Mouse (Mus musculus): ENCODE measurements around the gene Trim63.
"Not testable (repeated sequence)": the region's sequence is repeated elsewhere in the genome, so short reads cannot be mapped to it uniquely, and the experiment has no call there.

Gene Trim63

DNA sequence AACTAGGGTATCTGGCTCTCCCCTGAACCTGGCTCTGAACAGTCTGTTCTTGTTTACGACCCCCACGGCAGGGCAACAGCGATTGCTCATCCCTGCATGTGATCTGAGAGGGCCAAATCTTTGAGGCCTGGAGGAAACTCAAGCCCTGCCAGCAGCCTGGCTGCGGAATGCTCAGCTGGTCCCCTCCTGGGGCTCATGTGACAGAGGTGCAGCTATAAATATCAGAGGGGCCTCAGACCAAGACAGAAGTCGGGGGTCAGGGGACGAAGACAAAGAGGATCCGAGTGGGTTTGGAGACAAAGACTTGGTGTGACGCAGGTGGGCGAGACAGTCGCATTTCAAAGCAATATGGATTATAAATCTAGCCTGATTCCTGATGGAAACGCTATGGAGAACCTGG, at the start of gene Trim63:
Trim63 (plus strand) TSS at position 245 of the 400 bp plus-strand sequence.
- DNase-seq, result no peak

DNA sequence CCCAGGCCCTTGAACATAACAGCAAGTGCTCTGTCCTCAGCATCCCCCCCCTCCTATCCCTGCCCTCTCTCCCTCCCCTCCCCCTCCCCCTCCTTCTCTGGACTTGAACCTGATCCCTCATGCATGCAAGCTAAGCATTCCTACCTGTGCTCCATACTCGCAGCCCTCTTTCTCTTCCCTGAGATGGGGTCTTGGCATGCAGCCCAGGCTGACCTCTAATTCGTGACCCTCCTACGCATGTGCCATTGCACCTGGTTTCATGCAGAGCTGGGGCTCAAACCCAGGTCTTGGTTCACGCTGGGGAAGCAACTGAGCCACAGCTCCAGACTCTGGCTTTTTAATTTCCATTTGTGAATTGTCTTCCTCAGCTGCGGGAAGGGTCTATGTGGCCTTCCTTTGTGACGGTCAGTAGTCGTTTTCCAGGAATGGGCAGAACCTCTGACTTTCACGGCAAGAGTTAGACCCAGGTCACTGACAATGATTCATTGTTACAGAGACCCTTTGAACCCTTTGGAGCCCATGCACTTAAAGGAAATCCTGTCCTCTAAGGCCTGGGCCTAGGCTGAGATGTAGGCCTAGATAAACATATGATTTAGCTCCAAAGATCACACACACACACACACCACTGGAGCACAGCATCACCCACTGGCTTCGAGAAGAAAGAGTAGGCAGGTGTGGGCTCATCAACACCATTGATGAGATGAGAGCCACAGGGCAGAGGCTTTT, 48.9 kb upstream of the Trim63 start:
- no peak for DNase-seq

DNA sequence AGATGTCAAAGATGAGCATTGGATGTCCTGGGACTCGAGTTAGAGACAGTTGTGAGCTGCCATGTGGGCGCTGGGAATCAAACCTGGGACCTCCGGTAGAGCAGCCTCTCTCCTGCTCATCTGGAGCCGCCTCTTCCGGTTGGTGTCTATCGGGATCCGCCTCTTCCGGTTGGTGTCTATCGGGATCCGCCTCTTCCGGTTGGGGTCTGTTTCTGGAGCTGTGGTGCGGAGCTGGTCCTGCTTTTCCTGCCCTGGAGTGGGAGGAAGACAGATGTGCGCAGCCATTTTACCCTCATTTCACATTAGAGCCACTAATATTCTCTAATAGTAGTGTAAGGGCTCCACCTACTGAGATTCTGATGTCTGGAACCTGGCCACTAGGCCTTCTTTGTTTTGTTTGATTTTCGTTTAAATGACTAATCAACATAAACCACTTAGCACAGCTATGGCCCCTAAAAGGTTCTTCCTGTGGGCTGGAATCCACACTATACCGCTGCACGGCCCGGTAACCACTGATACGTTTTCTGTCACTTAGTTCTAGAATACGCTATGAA, 46.7 kb upstream of the Trim63 start:
- DNase-seq, result no peak

DNA sequence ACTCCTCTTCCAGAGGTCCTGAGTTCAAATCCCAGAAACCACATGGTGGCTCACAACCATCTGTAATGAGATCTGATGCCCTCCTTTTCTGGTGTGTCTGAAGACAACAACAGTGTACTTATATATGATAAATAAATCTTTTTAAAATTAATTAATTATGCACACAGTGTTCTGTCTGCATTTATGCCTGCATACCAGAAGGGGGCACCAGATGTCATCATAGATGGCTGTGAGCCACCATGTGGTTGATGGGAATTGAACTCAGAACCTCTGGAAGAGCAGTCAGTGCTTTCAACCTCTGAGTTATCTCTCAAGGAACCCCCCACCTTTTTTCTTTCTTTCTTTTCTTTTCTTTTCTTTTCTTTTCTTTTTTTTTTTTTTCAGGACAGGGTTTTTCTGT, 45.3 kb upstream of the Trim63 start:
- not testable (repeated sequence) for DNase-seq

DNA sequence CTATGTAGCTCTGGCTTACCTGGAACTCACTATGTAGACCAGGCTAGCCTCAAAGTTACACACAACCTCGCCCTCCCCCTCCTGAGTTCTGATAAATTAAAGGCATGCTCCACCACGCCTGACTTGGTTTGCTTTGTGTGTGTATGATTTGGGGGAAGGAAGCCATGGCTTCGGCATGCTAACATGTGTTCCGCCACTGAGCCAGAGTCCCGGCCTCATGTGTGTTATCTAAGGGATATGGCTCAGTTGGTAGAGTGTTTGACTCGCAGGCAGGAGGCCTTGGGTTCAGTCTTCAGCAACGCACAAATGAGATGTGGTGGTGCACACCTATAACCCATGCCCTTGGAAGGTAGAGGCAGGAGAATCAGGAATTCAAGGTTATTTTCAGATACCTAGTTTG, 42.9 kb upstream of the Trim63 start:
- DNase-seq, result no peak

DNA sequence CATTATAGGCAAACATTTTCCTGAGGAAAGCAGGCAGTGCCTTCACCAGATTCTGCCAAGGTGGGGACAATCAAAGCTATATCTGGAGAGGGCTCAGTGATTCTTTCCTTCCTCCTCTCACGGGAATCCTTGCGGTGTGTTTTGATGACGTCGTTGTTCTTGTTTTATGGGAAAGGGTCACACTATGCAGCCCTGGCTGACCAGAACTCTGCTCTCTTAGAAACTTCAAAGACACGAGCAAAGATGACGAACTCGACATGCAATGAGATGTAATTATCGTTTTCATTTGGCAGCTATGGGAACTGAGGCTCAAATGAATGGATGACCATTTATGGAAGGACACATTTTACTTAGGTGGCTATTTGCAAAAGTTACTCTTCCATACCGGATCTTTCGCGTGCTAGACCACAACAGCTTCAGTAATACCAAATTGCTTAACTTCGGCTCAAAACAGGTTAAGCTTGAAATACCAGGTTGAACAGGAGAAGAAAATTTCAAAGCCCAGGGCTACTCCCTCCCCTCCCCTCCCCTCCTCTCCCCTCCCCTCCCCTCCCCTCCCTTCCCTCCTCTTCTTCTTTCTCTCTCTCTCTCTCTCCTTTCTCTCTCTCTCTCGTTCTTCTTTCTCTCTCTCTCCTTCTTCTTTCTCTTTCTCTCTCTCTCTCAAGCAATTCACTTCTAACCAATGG, 42.0 kb upstream of the Trim63 start:
- no peak for DNase-seq

DNA sequence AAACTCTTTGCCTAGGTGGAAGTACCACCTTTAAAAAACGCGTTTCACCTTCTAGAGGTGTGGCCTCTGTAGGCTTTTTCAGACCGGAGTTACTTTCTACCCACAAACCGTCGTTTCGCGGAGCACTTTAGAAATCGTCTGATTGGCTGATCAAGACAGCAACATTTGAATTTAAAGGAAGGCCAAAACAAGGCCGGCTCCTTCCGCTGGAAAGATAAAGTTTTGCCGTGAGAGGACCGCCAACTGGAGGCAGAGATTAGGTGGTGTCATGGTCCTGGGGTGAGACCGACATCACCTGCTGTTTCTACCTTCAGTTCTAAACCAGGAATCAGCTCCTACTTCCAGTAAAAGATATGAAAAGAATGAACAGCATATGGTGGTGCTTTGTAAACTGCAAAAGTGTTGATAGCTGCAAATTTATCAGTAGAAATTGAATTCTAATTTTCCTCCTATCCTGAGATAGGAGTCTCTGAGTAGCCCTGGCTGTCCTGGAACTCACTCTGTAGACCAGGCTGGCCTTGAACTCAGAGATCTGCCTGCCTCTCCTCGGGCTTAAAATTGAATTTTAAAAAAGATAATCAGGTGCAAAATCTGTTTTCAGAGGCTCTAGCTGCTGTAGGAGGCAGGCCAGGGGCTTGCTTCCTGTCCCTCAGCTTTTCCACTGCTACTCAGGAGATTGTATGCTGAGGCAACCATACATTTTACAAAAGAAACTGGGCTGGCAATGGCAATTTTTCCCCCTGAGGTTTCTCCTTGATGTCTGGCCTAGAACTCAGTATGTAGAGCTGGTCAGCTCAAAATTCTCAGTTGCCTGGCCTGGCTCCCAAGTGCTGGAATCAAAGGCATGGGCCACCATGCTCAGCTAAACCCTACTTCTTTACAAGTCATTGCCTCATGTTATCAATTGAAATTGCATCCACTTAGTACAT, 41.2 kb upstream of the Trim63 start:
- DNase-seq, result no peak

DNA sequence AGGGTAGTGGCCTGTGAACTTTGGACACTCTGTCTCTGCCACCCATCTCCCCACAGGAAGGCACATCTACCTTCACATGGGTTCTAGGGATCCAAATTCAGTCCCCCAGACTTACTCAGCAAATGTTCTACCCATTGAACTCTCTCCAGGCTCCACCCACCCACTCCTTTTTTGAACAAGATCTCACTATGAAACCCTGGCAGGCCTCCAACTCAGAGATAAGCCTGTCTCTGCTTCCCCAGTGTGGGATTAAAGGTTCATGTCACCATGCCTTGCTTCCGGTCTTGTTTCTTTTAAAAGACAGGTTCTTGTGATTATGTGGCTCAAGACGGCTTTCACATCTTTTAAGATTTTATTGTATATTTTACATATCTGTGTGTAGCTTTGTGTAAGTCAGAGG, 30.0 kb upstream of the Trim63 start:
- no peak for DNase-seq

DNA sequence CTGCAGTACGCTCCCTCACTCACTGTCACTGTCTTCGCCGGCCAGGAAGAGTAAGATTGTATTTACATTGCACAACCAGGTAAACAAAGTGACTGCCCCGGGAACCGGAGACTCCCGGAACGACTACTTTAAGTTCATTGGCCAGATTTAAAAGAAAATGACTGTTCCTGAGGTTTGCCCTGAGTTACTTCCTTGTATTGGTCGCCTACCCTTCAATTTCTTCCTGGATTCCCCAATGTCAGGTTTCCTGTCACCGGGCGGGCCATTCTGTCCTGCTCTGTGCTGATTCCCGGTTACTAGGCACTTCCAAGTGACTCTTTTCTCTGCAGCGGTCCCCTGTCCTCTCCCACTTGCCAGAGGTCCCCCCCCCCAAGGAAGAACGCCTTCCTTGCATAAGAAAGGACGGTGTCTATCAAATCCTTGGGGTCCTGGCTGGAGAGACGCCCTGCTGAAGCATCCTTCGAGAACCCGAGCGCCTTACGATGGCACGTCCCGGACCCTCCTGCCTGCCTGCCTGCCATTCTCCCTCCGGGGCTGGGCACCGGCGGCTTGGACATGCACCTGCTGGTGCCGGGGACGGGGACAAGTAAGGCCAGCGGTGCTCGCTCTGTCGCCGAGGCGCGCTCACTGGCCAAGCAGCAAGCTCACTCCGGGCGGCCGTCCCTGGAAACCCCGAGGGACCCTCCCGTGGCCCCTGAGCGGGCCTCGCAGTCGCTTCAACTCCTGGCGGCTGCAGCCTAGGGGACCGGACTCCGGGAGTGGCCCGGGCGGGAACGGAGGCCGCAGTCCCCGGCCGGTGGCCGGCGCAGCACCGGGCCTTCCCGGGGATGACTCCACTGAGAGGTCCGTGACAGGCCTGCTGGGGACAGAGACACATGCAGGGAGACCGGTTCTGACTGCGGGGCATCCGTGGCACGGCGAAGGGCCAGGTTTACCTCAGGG, 28.4 kb upstream of the Trim63 start:
- no peak for DNase-seq

DNA sequence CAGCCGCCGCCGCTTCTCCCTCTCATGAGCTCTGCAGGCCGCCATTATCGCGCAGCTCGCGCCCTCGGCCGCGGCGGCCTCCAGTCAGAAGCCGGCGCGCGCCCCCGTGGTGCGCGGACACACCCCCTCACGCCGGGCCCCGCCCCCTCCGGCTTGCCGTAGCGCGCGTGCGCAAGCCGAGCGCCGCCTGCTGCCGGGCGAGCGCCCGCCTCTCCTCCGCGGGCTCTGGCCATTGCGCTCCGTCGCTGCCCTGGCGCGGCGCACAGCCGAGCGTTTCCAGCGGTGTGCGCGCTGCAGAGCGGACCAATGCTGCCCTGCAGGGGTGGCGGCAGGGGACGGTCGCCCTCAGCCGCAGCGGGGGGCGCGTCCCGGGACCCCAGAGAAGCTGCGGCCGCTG, 27.8 kb upstream of the Trim63 start:
- DNase-seq, result peak; percentile 88 to 94

DNA sequence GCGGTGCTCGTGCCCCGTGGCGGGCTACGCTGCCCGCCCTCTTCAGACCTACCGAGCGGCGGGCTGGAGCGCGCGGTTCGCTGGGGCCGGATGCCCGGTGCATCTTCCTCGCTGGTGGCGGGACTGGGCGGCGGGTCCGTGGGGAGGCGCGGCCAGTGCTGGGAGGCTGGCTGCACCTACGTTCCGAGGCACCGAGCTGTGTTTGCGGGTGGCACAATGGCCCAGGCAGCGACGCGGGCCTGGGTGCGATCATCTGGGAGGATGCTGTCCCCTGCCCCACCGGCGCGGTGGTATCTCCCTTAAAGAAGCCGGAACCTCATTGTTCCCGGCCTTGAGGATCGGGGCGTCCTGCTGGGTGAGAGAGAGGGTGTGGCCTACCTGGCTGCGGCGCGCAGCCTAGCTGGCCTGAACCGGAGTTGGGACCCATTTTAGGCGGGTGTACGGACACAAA, 27.3 kb upstream of the Trim63 start, which contains the start of gene Pdik1l:
Pdik1l (minus strand) TSS at position 321 of the 451 bp plus-strand sequence.
- DNase-seq, result peak; percentile 71 to 73

DNA sequence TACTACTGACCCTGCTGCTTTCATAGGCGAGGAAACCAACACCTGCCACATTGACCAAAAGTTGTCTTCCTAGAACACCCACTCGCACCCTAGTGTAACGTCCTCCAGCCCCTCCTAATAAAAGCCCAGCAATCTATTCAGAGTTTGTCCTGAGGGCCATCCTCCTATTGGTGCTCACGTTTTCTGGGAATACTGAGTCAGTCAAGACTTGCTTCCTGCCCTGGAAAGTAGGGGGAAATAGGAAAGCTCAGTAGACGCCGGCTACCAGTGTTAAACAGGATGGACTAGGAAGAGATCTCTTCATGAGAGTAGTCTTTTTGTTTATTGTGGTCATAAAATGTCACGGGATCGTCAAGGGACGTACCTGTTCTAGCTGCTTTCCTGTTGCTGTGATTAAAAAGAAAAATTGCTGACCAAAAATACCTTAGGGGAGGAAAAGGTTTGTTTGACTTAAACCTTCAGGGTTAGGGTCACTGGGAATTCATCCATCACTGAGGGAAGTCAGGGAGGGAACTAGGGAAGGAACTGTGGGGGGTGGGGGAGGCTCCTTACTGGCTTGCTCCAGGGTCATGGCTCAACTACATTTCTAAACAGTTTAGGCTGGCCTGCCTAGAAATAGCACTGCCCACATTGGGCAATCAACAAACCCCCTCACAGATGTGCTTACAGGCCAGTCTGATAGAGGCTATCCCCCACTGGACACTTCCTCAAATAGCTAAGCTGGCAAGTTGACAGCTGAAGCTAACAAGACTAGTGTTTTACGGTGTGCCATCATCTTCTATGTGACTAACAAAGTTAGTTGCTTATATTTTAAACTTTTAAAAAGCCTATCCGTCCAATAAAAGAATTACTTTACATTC, 26.3 kb upstream of the Trim63 start:
- no peak for DNase-seq

DNA sequence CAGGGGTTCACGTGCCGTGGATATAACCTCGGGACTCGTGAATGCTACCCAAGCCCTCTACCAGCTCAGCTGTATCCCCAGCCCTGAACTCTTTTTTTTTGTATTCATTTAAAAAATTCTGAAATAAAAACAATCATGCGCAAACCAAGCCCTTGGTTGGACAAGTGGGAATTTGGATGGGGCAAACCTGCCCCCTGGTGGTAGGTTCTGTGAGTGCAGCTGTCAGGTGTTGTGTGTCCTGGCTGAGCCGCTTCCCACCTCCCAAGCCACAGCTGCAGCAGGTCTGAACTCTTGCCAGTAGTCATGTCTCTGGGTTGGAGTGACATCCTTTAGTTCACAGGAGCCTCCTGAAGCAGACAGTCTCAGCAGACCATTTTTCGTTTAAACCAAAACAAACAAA, 22.9 kb upstream of the Trim63 start:
- DNase-seq, result peak; percentile 46 to 75

DNA sequence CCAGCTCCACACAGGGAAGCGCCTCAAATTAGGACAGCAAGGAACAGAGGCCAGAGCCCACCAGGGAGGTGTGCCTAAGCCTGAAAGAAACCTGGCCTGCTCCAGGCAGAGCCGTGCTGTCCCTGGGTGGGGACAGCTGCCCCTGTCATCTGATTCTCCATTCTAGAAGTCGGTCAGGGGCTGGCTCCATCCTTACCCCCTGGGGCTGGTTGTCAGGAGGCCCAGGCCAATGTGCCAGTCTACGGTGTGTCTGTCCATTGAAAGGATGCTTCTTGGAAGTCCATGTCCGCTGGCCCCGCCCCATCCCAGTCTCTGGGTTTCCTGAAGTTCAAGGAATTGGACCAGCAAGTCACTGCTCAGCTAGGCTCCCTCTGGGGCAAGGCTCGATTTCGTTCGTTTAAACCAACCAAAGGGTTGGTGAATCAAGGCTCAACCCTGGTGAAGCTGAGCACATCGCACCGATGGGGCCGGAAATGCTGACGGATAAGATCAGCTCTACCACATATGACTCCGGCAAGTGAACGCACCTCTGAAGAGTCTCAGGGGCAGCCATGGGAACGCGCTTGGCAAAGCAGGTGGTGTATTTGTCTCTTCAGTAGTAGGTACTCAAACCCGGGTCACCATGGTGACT, 21.7 kb upstream of the Trim63 start:
- DNase-seq, result no peak

DNA sequence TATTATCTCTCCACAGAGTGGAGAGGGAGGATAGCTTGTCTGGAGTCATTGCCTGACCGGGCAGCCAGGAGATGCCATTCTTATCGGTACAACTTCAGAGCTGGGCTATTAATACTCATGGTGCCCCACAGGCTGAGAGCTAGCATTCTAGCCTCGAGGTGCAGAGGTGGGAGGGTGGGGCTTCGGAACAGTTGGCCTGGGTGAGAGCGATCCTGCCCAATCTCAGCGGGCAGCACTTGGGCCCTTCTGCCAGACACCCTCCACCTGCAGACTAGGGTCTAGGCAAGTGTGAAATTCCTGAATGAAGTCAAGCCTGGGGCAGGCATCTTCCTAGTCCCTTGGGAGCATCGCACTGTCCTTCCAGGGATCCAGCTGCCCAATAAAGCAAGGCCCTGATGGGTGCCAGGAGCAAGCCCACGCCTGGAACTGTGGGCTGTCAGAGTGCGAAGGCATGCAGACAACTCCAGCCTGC, 21.2 kb upstream of the Trim63 start:
- no peak for DNase-seq

DNA sequence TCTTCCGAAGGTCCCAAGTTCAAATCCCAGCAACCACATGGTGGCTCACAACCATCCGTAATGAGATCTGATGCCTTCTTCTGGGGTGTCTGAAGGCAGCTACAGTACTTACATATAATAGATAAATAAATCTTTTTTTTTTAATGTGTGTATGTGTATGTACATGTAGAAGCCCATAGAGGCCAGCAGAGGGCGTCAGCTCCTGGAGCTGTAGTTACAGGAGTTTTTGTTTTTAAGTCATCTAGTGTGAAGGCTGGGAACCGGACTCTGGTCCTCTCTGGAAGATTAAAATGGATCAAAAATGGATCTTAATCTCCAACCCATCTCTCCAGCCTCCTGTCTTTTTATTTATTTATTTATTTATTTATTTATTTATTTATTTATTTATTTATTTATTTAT, 18.8 kb upstream of the Trim63 start:
- not testable (repeated sequence) for DNase-seq

DNA sequence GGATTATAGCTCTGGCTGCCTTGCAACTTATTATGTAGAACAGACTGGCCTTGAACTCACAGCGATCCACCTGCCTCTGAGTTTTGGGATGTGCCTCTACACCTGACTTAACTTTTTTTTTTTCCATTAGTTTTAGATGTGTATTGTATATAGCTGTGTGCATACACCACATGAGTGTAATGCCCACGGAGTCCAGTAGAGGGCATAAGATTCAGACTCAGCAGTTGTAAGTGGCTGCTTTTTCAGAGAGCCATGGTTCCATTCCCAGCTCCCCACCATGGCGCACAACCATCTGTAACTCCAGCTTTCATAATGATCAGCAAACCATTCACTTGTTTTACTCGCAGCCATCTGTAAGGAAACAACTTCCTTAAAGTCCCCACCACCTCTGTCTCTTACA, 18.4 kb upstream of the Trim63 start:
- DNase-seq, result no peak

DNA sequence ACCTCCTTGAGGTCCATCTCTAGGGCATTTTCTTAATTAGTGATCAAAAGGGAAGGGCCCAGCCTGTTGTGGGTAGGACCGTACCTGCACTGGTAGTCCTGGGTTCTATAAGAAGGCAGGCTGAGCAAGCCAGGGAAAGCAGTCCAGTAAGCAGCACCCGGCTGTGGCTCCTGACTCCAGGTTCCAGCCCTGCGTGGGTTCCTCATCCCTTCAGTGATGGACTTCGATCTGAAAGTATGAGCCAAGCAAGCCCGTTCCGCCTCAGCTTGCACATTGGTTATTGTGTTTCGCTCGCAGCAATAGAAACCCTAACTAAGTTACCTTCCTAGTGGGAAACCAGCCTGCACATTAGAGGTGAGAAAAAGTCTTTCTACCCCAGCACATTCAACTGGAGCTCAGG, 17.6 kb upstream of the Trim63 start:
- DNase-seq, result peak in 1 of 2 experiments; percentile 40

DNA sequence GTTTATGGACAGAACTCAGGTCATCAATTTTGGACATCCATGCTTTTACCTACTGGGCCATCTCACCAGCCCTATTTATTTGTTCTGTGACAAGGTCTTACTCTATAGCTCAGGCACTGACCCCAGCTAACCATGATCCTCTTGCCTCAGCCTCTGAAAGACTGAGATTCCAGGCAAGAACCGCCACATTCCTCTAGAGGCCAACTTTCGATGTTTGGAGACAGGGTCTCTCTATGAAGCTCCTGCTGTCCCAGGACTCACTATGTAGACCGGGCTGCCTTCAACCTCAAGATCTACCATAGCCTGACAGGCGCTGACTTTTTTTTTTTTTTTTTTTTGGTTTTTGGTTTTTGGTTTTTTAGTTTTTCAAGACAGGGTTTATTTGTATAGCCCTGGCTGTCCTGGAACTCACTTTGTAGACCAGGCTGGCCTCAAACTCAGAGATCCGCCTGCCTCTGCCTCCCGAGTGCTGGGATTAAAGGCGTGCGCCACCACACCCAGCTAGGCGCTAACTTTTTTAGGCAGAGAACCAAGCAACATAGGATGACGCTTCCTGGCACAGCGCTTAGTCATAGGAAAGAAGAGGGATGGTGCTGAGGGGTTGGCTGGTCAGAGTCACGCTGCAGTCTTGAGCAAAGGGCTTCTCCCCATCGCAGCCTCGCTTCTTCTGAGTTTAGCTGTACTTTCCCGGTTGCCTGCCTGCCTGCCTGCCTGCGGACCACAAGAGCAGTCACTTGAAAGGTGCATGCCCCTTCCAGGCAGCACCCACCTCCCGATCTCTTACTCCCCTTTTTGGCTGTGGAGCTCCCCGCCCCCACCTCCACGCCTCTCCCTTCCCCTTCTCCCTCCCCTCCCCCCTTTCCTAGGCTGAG, 16.1 kb upstream of the Trim63 start:
- no peak for DNase-seq

All from kidney, adult 8-10 months (tissue).